Mouse (Mus musculus): ENCODE measurements around the gene Olfr970.

DNA sequence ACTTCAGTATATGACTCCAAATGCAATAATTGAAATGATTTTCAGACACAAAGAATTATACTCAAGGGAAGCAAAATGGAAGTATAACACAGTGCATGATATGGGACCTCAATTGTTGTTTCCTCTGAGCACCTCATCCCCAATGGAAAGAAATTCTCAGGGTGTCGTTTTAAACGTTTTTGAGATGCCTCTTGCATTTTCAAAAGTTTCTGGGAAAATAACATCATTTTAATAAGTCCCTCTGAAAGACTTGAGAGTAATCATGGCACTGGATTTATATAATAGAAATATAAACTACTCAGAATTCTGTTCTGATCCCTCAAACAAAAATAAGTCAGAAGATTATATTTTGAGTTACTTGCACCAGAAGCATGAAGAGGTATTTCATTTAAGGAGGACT is 57.5 kb downstream of the Olfr970 start, which contains the start of gene Olfr972:
- no peak for TF ChIP-seq CTCF (IDR thresholded peaks at IDR 0.05; ENCODE audit: control insufficient read depth, insufficient read depth, insufficient read length)
- no peak for TF ChIP-seq CEBPB (IDR thresholded peaks at IDR 0.05; ENCODE audit: low read depth)
